30 mouse cellular contexts compared by ENCODE assay signal in genomic region chr11:107195334-107195733, GRCm38 (mm10). TPM values are rescaled to one million over a fixed set of nuclear protein-coding genes. Genes with fewer than 3 reads are reported as not detected.
DNase-seq lines count a peak whose midpoint lies in the region; ATAC-seq lines count a peak whose summit lies in the region.
"Had no signal": no experiment of that assay in that cellular context is flagged by ENCODE, and none has a peak within 500 bp of the region (broad histone marks: within the 10 kb centered on the region; RNA-seq: fewer than 3 reads in every experiment).

No protein-coding gene starts in this region.

- H3K4me3 ChIP-seq in heart, embryonic 12.5 days, result no peak overlapping the region
- H3K4me3 ChIP-seq in megakaryocyte, embryonic 14.5 days (replicated peaks), result peak overlapping the region; percentile 14
- no peak overlapping the region for H3K4me3 ChIP-seq in heart, embryonic 16.5 days (ENCODE audit: low read length)
- H3K4me3 ChIP-seq in limb, embryonic 10.5 days, result no peak overlapping the region
- H3K4me3 ChIP-seq: embryonic facial prominence, embryonic 12.5 days; hindbrain, embryonic 10.5 days; kidney, embryonic 15.5 days; left cerebral cortex, adult 2 months; liver, embryonic 12.5 days; midbrain, embryonic 12.5 days; myocyte; neural tube, embryonic 12.5 days had no signal

- H3K36me3 ChIP-seq in heart, embryonic 12.5 days, result no peaks in the 10 kb centered on the region
- H3K36me3 ChIP-seq in megakaryocyte, embryonic 14.5 days (replicated peaks; ENCODE audit: low read length), result no peaks in the 10 kb centered on the region
- no peaks in the 10 kb centered on the region for H3K36me3 ChIP-seq in heart, embryonic 16.5 days (ENCODE audit: control insufficient read depth, insufficient read depth)
- H3K36me3 ChIP-seq in limb, embryonic 10.5 days, result no peaks in the 10 kb centered on the region
- H3K36me3 ChIP-seq: embryonic facial prominence, embryonic 12.5 days; hindbrain, embryonic 10.5 days; kidney, embryonic 15.5 days; liver, embryonic 12.5 days; midbrain, embryonic 12.5 days; neural tube, embryonic 12.5 days had no signal

- no peak for ATAC-seq in heart, embryonic 12.5 days (ENCODE audit: insufficient number of reproducible peaks, low FRiP score)
- no peak for ATAC-seq in megakaryocyte, adult 5-6 weeks (ENCODE audit: poor library complexity, severe bottlenecking)
- peak; percentile 60; the same call in 1 of the 2 replicates for ATAC-seq in heart, embryonic 16.5 days (replicated peaks; ENCODE audit: extremely low read depth, insufficient read depth, low FRiP score)
- ATAC-seq: activated CD4-positive, CD25-positive, alpha-beta regulatory T cell, adult 4 months; CD4-positive, CD25-positive, alpha-beta regulatory T cell, adult 4 months; forebrain, embryonic 14.5 days; hindbrain, embryonic 16.5 days; liver, embryonic 12.5 days; liver, postnatal 0 days had no signal

- WGBS in heart, embryonic 12.5 days, result 68% methylated on average over 2 of the region's 2 CpGs
- 54% methylated on average over 2 of the region's 2 CpGs for WGBS in heart, embryonic 16.5 days
- WGBS in limb, embryonic 10.5 days, result 68% methylated on average over 2 of the region's 2 CpGs

- H3K27ac ChIP-seq in heart, embryonic 12.5 days (ENCODE audit: poor library complexity, severe bottlenecking), result no peak overlapping the region
- no peak overlapping the region; the same call in 1 of the 2 replicates for H3K27ac ChIP-seq in heart, embryonic 16.5 days (ENCODE audit: low read length)
- no peak overlapping the region for H3K27ac ChIP-seq in limb, embryonic 10.5 days
- H3K27ac ChIP-seq: embryonic facial prominence, embryonic 12.5 days; hindbrain, embryonic 10.5 days; kidney, embryonic 15.5 days; left cerebral cortex, adult 2 months; liver, embryonic 12.5 days; midbrain, embryonic 12.5 days; neural tube, embryonic 12.5 days had no signal

- no peak overlapping the region for H3K4me2 ChIP-seq in heart, embryonic 12.5 days
- H3K4me2 ChIP-seq in heart, embryonic 16.5 days (ENCODE audit: low read depth, low read length), result no peak overlapping the region
- H3K4me2 ChIP-seq: embryonic facial prominence, embryonic 12.5 days; kidney, embryonic 15.5 days; liver, embryonic 12.5 days; midbrain, embryonic 12.5 days; neural tube, embryonic 12.5 days had no signal

- H3K9ac ChIP-seq in heart, embryonic 12.5 days, result no peak overlapping the region
- no peak overlapping the region for H3K9ac ChIP-seq in heart, embryonic 16.5 days (ENCODE audit: low read length)
- H3K9ac ChIP-seq: embryonic facial prominence, embryonic 12.5 days; kidney, embryonic 15.5 days; liver, embryonic 12.5 days; liver, postnatal 0 days; midbrain, embryonic 12.5 days; neural tube, embryonic 12.5 days had no signal

- H3K4me1 ChIP-seq in heart, embryonic 12.5 days (replicated peaks), result 0 out of 2 replicates have a peak, but pooled peaks cover 9% of the 10 kb centered on the region
- H3K4me1 ChIP-seq in megakaryocyte, embryonic 14.5 days, result peaks cover 56% of the 10 kb centered on the region
- peaks cover 5% of the 10 kb centered on the region; the same call in 1 of the 2 replicates for H3K4me1 ChIP-seq in heart, embryonic 16.5 days (ENCODE audit: control insufficient read depth, insufficient read depth, low read length)
- no peaks in the 10 kb centered on the region for H3K4me1 ChIP-seq in limb, embryonic 10.5 days
- H3K4me1 ChIP-seq: embryonic facial prominence, embryonic 12.5 days; hindbrain, embryonic 10.5 days; kidney, embryonic 15.5 days; liver, embryonic 12.5 days; midbrain, embryonic 12.5 days; neural tube, embryonic 12.5 days had no signal

- no peaks in the 10 kb centered on the region for H3K27me3 ChIP-seq in heart, embryonic 12.5 days (replicated peaks)
- no peaks in the 10 kb centered on the region for H3K27me3 ChIP-seq in megakaryocyte, embryonic 14.5 days (replicated peaks)
- H3K27me3 ChIP-seq in heart, embryonic 16.5 days (ENCODE audit: control insufficient read depth, insufficient read depth, low read length), result no peaks in the 10 kb centered on the region
- H3K27me3 ChIP-seq in limb, embryonic 10.5 days (ENCODE audit: low read depth, poor library complexity, severe bottlenecking), result no peaks in the 10 kb centered on the region
- H3K27me3 ChIP-seq: embryonic facial prominence, embryonic 12.5 days; kidney, embryonic 15.5 days; liver, embryonic 12.5 days; midbrain, embryonic 12.5 days; neural tube, embryonic 12.5 days had no signal

- no peaks in the 10 kb centered on the region for H3K9me3 ChIP-seq in heart, embryonic 12.5 days (replicated peaks)
- no peaks in the 10 kb centered on the region for H3K9me3 ChIP-seq in megakaryocyte, embryonic 14.5 days
- no peaks in the 10 kb centered on the region for H3K9me3 ChIP-seq in heart, embryonic 16.5 days (replicated peaks; ENCODE audit: control insufficient read depth, low read length)
- no peaks in the 10 kb centered on the region for H3K9me3 ChIP-seq in limb, embryonic 10.5 days (replicated peaks)
- H3K9me3 ChIP-seq: embryonic facial prominence, embryonic 12.5 days; hindbrain, embryonic 10.5 days; kidney, embryonic 15.5 days; midbrain, embryonic 12.5 days; neural tube, embryonic 12.5 days had no signal

- DNase-seq in heart, adult 18-20 months, result peak; percentile 20 to 54
- no peak for DNase-seq in cerebellum, adult 9-11 months
- DNase-seq in limb, embryonic 10.5 days (ENCODE audit: low spot score), result no peak
- DNase-seq: adrenal gland, adult 2 months; adrenal gland, postnatal 36 days; cerebellum, adult 8-10 months; embryo, embryonic 11 days; kidney, adult 18-20 months; kidney, postnatal 25 days; liver, postnatal 0 days; lung, postnatal 14 days; right cerebral cortex, adult 18-20 months; spleen, adult 18-20 months; thymus, postnatal 14 days had no signal

RNA-seq across cellular contexts. Expression of gene Nol11, which starts 6.2 kb away (rescaled TPM):
- 10 to 100 TPM; 17.8 to 18.5 TPM for total RNA-seq in heart, adult 18-20 months (2021)
- 45.4 and 45.6 TPM in 2 replicates for polyA plus RNA-seq in heart, embryonic 12.5 days (2016; fragmentation: Nextera tagmentation; extraction: Ambion mirVana)
- polyA plus RNA-seq in megakaryocyte, embryonic 14.5 days (2012; ENCODE audit: insufficient read depth, low replicate concordance), result 0.20 TPM in 1 of 2 replicates, not detected in the other
- 28.9 and 31.7 TPM in 2 replicates for total RNA-seq in megakaryocyte, adult 5-6 weeks (2015)
- total RNA-seq in megakaryocyte, adult 5-6 weeks (2017), result 25.4 and 31.8 TPM in 2 replicates
- 43.6 and 49.8 TPM in 2 replicates for polyA plus RNA-seq in heart, embryonic 16.5 days (2015; fragmentation: Nextera tagmentation; extraction: Ambion mirVana)
- 74.5 and 77.7 TPM in 2 replicates for polyA plus RNA-seq in limb, embryonic 10.5 days (2016; fragmentation: Nextera tagmentation; extraction: Ambion mirVana)

Comparison
In these comparisons a context has a peak if more than half of its experiments do, and no peak if none do; other contexts are left out.
1. DNase-seq: peak in heart, adult 18-20 months (2 of 2); none in cerebellum, adult 9-11 months (single experiment) and limb, embryonic 10.5 days (single experiment).
2. RNA of gene Nol11, which starts 6.2 kb away (polyA plus RNA-seq): 74.5 to 77.7 TPM in limb, embryonic 10.5 days, 43.6 to 49.8 TPM in heart, embryonic 16.5 days and 45.4 to 45.6 TPM in heart, embryonic 12.5 days; 0.20 TPM in megakaryocyte, embryonic 14.5 days; every median in the first group is over 10 times any median in the second.